Mouse (Mus musculus): ENCODE results near the gene Rpl14.
A peak's percentile ranks its signal among the peaks of the same experiment; 100 is the strongest.
"Not testable (repeated sequence)": the region's sequence is repeated elsewhere in the genome, so short reads cannot be mapped to it uniquely, and the experiment has no call there.

Gene Rpl14

GRCm38 (mm10) chr9:120570741-120571592, at the start of gene Rpl14:
Gene Rpl14 (plus strand): TSS chr9:120571444.
- peak; percentile 98 to 99 for DNase-seq (ENCODE audit: low spot score in 2 of 2)

GRCm38 (mm10) chr9:120527270-120527669, 44.0 kb upstream of the Rpl14 start:
- no peak for DNase-seq (ENCODE audit: low spot score in 2 of 2)

- DNase-seq (ENCODE audit: low spot score in 2 of 2), result no peak
Measured at GRCm38 (mm10) chr9:120527919-120528318, 43.3 kb upstream of the Rpl14 start.

GRCm38 (mm10) chr9:120528815-120529510, 42.3 kb upstream of the Rpl14 start:
- DNase-seq (ENCODE audit: low spot score in 2 of 2), result no peak

GRCm38 (mm10) chr9:120530471-120530870, 40.8 kb upstream of the Rpl14 start:
- DNase-seq (ENCODE audit: low spot score in 2 of 2), result no peak

GRCm38 (mm10) chr9:120532062-120532461, 39.2 kb upstream of the Rpl14 start:
- DNase-seq (ENCODE audit: low spot score in 2 of 2), result no peak

GRCm38 (mm10) chr9:120532691-120533090, 38.6 kb upstream of the Rpl14 start:
- peak in 1 of 2 experiments; percentile 2 for DNase-seq (ENCODE audit: low spot score in 2 of 2)

GRCm38 (mm10) chr9:120533446-120533950, 37.7 kb upstream of the Rpl14 start:
- not testable (repeated sequence) for DNase-seq (ENCODE audit: low spot score in 2 of 2)

- no peak for DNase-seq (ENCODE audit: low spot score in 2 of 2)
Measured at GRCm38 (mm10) chr9:120539662-120540251, 31.5 kb upstream of the Rpl14 start, which contains the start of gene Entpd3. Gene Entpd3 (plus strand): TSS chr9:120539818.

GRCm38 (mm10) chr9:120541411-120541810, 29.8 kb upstream of the Rpl14 start:
- DNase-seq (ENCODE audit: low spot score in 2 of 2), result no peak

GRCm38 (mm10) chr9:120542241-120542640, 29.0 kb upstream of the Rpl14 start:
- DNase-seq (ENCODE audit: low spot score in 2 of 2), result no peak

- no peak for DNase-seq (ENCODE audit: low spot score in 2 of 2)
Measured at GRCm38 (mm10) chr9:120545994-120546393, 25.2 kb upstream of the Rpl14 start.

GRCm38 (mm10) chr9:120546482-120546881, 24.8 kb upstream of the Rpl14 start:
- DNase-seq (ENCODE audit: low spot score in 2 of 2), result peak; percentile 39 to 49

GRCm38 (mm10) chr9:120547026-120547668, 24.1 kb upstream of the Rpl14 start:
- DNase-seq (ENCODE audit: low spot score in 2 of 2), result no peak

GRCm38 (mm10) chr9:120550778-120551177, 20.5 kb upstream of the Rpl14 start:
- no peak for DNase-seq (ENCODE audit: low spot score in 2 of 2)

- no peak for DNase-seq (ENCODE audit: low spot score in 2 of 2)
Measured at GRCm38 (mm10) chr9:120563590-120563989, 7.7 kb upstream of the Rpl14 start.

- DNase-seq (ENCODE audit: low spot score in 2 of 2), result no peak
Measured at GRCm38 (mm10) chr9:120564247-120564646, 7.0 kb upstream of the Rpl14 start.

GRCm38 (mm10) chr9:120566384-120566783, 4.9 kb upstream of the Rpl14 start:
- no peak for DNase-seq (ENCODE audit: low spot score in 2 of 2)

- no peak for DNase-seq (ENCODE audit: low spot score in 2 of 2)
Measured at GRCm38 (mm10) chr9:120568917-120569316, 2.3 kb upstream of the Rpl14 start.

GRCm38 (mm10) chr9:120569721-120570333, 1.4 kb upstream of the Rpl14 start:
- DNase-seq (ENCODE audit: low spot score in 2 of 2), result peak in 1 of 2 experiments; percentile 48

GRCm38 (mm10) chr9:120570334-120570725, 914 bp upstream of the Rpl14 start:
- no peak for DNase-seq (ENCODE audit: low spot score in 2 of 2)

Measured in natural killer cell, adult 2 months (primary cell).